Mouse (Mus musculus) thymus, adult 2 months (tissue): ENCODE data around the gene Mad2l2.

Experiments
- CTCF ChIP-seq: fragments of 200-500 bp; IDR thresholded peaks from 2 replicates; pipeline ENCODE4 v1.5.1; 2012; ENCODE audit warnings: mild to moderate bottlenecking, control low read depth, low read length, moderate library complexity, borderline replicate concordance; ENCODE audit not compliant: control insufficient read depth, poor library complexity, insufficient read depth; ENCODE audit errors: extremely low read depth
- POLR2A ChIP-seq: fragments of 200-500 bp; IDR thresholded peaks from 2 replicates; pipeline ENCODE4 v1.6.1; 2012; ENCODE audit warnings: mild to moderate bottlenecking, low read length, control low read depth, moderate library complexity; ENCODE audit not compliant: control insufficient read depth, poor library complexity, insufficient read depth; ENCODE audit errors: extremely low read depth

GRCm38 (mm10) chr4:148168287-148168686, 38.1 kb downstream of the Mad2l2 start:
- TF ChIP-seq CTCF (peak; percentile 73; the same call in 1 of the 2 replicates), POLR2A (no peak)
